Mouse (Mus musculus) left cerebral cortex, postnatal 25 days (tissue): ENCODE results near the gene Htra1. TPM values are rescaled to one million over a fixed set of nuclear protein-coding genes. Genes with fewer than 3 reads are reported as not detected.

ENCODE experiments used
- DNase-seq, 2 experiments: peaks; one replicate each; pipeline ENCODE4 v3.0.0; 2022; ENCODE audit warnings: low spot score in 2 of 2, mixed read lengths in 1 of 2
- intact Hi-C: fragments of 180-260 bp; cut with DNase I; formaldehyde crosslinking; loops from one replicate; pipeline ENCODE4 v1.15.1; 2025
- total RNA-seq, 2 experiments: library from RNA; stranded (reverse); gene quantifications; 2 replicates each; pipeline ENCODE4 v1.2.3; 2021

Gene Htra1
- total RNA-seq, 2 experiments from 2014 or later, result 211 to 225 TPM

- intact Hi-C loops, result no loop called here
- no peak for DNase-seq
These were observed 5.5 kb upstream of the Htra1 start for GRCm38 (mm10) chr7:130930401-130930800.

DNA sequence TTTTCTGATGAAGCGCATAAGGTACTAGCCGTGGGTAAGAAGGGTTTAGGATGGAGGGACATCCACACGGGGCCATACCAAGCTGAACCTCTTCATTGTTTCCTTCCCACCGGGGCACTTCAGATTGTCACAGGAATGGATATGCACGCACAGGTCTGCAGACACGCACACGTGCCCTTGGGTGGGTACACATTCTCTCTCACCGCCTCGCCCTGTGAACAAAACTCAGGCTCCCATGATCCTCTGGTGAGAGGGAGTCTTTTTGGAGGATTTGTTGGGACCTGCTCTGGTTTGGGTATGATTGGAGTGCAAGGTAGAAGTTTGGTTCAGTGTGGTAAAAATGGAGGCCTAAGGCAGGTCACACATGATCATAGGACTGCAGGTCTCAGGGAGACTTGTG lies 3.0 kb upstream of the Htra1 start:
- DNase-seq, result no peak
- intact Hi-C loops, result no loop called here

DNA sequence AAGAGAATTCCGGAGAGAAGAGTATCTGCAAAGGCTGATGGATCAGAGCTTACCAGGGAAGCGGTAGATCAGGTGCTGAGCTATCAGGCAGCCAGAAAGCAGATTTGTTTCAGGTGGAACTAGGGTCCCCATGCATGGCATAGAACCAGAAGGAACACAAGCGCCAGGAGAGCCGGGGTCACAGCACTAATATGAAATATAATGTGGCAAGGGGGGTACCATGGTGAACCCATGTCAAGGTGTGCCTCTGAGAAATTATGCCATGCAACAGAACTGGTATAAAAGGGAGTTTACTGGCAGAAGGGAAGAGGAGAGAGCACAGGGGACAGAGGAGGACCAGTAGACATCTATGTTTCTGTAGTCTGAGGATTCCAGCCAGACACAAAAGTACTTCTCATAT lies 1.3 kb upstream of the Htra1 start:
- no peak for DNase-seq
- intact Hi-C loops, result no loop called here

- no peak for DNase-seq
- intact Hi-C loops, result no loop called here
These were observed 504 bp upstream of the Htra1 start for GRCm38 (mm10) chr7:130935421-130935792.

GRCm38 (mm10) chr7:130936472-130936951 lies 601 bp downstream of the Htra1 start:
- intact Hi-C loops, result no loop called here
- DNase-seq, result no peak

GRCm38 (mm10) chr7:130937266-130937841 lies 1.4 kb downstream of the Htra1 start:
- no peak for DNase-seq
- intact Hi-C loops, result no loop called here

- intact Hi-C loops, result no loop called here
- no peak for DNase-seq
These were observed 2.1 kb downstream of the Htra1 start for GRCm38 (mm10) chr7:130938005-130938404.

DNA sequence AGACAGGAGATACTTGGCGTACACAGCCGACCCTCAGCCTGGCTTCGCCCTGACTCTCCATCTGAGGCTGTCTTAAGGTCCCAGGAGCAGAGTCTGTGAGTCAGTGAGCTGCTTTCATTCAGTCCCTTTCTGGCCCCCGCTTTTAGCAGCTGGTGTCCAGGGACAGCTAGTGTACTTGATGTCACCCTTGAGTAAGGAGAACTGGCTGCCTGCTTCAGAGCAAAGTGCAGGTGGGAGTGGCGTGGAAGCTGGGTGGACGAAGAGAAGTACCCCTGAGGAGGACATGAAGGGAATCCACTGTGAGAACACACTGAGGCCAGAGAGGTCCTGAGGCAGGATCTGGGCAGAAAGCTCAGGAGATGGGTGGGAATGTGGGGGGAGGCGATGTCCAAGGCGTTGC lies 3.0 kb downstream of the Htra1 start:
- DNase-seq, result no peak
- intact Hi-C loops, result no loop called here

DNA sequence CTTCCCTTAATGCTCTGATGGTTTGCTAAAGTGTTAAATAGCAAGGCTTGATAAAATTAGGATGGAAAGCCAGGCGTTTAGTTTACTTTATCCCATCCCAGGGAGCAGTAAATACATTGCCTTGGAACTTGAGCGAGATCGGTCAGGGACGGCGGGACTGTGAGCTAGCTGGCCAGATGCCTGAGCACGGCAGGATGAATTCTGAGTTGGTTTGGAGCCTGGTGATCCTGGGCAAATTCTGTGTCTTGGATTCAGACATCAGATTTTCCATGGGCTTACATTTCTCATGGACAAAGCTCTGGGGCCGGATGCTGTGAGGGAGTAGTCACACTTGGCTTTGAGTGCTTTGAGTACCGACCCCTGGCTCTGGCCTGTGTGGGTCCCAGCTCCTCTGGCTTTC lies 4.8 kb downstream of the Htra1 start:
- no peak for DNase-seq
- intact Hi-C loops, result no loop called here

DNA sequence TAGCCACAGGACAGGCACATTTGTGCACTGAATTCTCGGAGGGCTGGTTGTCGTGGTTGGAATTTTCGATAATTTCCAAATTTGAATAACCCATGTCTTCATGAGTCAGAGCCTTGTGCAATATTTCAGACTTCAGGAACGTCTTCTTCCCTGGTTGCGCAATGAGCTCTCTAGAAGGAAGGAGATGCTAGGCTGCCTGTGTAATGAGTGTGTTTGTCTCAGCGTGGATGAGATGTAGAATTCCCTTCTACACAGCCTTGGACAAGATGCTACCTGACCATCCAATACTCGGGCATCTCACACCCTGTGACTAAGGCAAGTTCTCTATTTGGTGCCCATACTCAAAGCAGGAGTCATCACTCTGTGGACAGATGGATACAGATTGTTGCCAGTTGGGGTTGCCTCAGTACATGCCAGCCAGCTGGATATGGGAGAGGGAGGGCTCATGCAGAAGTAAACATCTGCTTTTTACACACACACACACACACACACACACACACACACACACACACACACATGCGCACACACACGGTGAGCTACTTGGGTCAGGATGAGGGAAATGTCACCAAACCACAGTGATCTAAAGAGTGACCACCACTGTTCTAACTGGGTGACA lies 7.5 kb downstream of the Htra1 start:
- intact Hi-C loops, result no loop called here
- DNase-seq, result no peak

- intact Hi-C loops, result no loop called here
- no peak for DNase-seq
These were observed 9.0 kb downstream of the Htra1 start for GRCm38 (mm10) chr7:130944766-130945475.

GRCm38 (mm10) chr7:130945730-130946129 lies 9.8 kb downstream of the Htra1 start:
- intact Hi-C loops, result no loop called here
- no peak for DNase-seq

DNA sequence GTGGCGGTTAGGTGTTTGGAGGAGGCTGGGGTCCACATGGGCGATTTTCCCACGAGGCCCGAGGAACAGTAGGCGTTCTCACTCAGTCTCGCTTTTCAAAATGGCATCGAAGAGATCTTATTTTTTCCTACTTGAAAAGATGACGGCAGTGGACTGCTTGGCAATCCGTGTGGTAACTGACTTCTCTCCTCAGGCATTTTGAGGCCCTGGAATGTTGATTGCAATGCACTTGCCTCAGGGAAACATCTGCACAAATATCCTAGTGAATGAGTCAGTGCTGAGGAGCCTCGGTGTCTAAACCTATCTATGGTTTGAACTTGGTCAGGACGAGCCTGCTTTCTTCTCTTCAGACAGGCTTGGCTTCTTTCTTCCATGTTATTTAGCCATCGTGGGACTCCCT lies 10.4 kb downstream of the Htra1 start:
- intact Hi-C loops, result no loop called here
- DNase-seq, result no peak

GRCm38 (mm10) chr7:130948563-130949208 lies 12.8 kb downstream of the Htra1 start:
- DNase-seq, result no peak
- intact Hi-C loops, result no loop called here

DNA sequence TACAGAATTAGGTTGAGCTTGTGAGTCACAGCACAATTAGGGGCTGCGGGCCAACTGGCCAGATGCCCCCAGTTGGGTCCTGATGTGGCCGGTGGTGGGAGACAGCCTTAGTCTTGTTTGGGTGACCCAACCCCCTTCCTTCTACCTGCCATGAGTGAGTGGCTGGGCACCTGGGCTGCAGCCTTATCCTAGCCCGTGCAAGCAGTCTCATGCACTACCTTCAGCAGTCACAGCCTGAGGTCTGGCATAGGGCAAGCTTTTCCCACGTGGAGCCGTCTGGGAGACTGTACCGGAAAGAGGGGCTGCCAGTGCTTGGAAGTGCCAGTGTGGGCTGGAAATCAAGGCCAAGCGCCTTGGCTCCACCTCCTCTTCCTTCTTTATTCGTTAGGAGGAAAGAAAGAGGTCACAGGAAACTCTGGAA lies 13.4 kb downstream of the Htra1 start:
- intact Hi-C loops, result no loop called here
- DNase-seq, result peak in 1 of 2 experiments; percentile 70

DNA sequence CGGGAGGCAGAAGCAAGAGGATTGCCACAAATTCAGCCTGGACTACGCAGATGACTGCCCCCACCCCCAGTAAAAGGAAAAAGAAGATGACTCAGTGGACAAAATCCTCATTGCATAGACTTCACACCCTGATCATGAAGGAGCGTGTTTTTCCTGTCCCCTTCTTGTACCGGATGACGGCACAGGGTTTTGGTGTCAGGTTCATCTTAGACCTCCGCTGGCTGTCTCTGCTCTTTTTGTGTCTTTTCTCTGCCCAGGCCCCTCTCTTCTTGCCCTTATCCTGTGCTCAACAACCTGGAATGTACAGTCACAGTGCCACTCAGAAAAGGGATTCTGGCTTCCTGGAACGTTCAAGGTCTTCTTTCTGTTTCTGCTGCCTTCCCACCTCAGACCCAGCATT lies 14.6 kb downstream of the Htra1 start:
- intact Hi-C loops, result no loop called here
- DNase-seq, result no peak

DNA sequence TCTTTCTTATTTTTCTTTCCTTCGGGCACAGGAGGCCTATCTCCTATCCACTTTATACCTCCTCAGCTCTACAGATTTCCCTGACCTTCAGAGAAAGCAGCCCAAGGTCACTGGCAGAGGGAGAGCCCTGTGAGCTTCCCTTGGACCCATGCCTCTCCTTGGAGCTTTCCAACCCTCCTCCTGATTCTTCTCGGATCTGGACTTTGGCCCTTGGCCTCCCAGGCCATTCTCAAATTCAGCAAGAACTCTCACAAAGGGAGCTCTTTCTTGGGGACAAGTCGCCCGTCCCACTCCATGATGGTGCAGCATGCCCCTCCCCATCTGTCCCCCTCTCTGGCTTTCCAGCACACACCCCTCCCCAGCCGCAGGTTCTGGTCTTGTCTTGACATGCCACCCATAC lies 15.1 kb downstream of the Htra1 start:
- intact Hi-C loops, result no loop called here
- DNase-seq, result no peak

DNA sequence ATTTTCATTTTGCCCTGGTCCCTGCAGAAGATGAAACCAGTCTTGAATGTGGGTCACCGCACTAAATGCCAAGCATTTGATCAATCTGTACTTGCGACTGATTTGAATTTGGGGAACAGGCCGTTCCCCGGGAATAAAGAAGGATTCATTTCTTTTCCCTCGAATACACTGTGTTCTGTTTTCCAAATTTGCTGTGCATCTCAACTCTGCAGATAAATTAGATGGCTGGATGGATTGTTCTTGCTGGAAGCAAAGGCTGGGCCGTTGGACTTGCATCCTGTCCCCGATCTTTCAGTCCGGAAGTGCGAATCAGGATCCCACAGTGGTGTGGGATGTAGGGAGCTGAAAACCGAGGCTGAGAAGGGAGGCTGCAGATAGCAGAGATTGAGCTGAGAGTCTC lies 17.5 kb downstream of the Htra1 start:
- intact Hi-C loops, result no loop called here
- peak in 1 of 2 experiments; percentile 51 for DNase-seq

DNA sequence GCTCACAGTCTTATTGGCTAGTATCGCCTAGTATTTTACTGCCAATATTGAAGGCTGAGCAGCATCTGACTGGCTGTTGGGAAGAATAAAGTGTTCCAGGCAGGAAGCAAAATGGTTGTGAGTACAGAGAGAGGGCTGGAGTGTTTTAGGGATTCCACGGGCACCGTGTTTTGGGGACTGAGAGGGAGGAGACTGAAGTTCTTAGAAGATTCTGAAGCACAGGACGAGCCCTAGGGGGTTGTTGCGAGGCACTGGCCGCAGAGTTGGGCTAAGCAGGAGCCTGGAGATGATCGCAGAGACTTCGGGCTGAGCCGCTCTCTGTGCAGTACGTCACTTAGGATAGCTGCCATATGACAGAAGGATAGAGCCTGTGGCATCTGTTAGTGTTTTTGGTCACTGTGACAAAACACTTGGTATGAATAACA lies 18.3 kb downstream of the Htra1 start:
- intact Hi-C loops, result no loop called here
- no peak for DNase-seq

- no peak for DNase-seq
- intact Hi-C loops, result no loop called here
These were observed 22.6 kb downstream of the Htra1 start for GRCm38 (mm10) chr7:130958551-130958950.

GRCm38 (mm10) chr7:130959868-130960267 lies 24.0 kb downstream of the Htra1 start:
- intact Hi-C loops, result no loop called here
- peak in 1 of 2 experiments; percentile 66 for DNase-seq
